Mouse (Mus musculus) erythroblast, embryonic 14.5 days (primary cell): Measurements from ENCODE around the gene Dhrs3. TPM values are rescaled to one million over a fixed set of nuclear protein-coding genes. Genes with fewer than 3 reads are reported as not detected.
A peak's percentile ranks its signal among the peaks of the same experiment; 100 is the strongest.

Experiments used
- H3K27me3 ChIP-seq: 2 replicates; pipeline ENCODE4 v1.6.1; 2012; ENCODE audit warnings: inconsistent platforms; ENCODE audit not compliant: control insufficient read depth
- H3K36me3 ChIP-seq: 2 replicates; pipeline ENCODE4 v1.6.1; 2012; ENCODE audit warnings: mild to moderate bottlenecking, inconsistent platforms; ENCODE audit not compliant: control insufficient read depth
- H3K4me1 ChIP-seq: 2 replicates; pipeline ENCODE4 v1.6.1; 2012; ENCODE audit warnings: inconsistent platforms; ENCODE audit not compliant: control insufficient read depth
- H3K4me3 ChIP-seq: replicated peaks from 2 replicates; pipeline ENCODE3; 2012; ENCODE audit warnings: moderate library complexity, mild to moderate bottlenecking, inconsistent platforms
- H3K9me3 ChIP-seq: 2 replicates; pipeline ENCODE4 v1.6.1; 2012; ENCODE audit warnings: low read length, inconsistent platforms, mixed read lengths; ENCODE audit not compliant: control insufficient read depth
- GATA1 ChIP-seq: IDR thresholded peaks from 2 replicates; pipeline ENCODE4 v1.6.1; 2012; ENCODE audit warnings: low read length, inconsistent platforms, mixed read lengths
- TAL1 ChIP-seq: IDR thresholded peaks from 3 replicates; pipeline ENCODE4 v1.6.1; 2012; ENCODE audit warnings: low read length, inconsistent platforms, mixed read lengths
- polyA plus RNA-seq: library from polyadenylated mRNA; stranded (reverse); fragments of >175 nt; gene quantifications from 2 replicates; pipeline ENCODE4 v1.2.3, GENCODE M21; 2012

Gene Dhrs3
- polyA plus RNA-seq, 1 experiment, result 0.31 TPM

DNA sequence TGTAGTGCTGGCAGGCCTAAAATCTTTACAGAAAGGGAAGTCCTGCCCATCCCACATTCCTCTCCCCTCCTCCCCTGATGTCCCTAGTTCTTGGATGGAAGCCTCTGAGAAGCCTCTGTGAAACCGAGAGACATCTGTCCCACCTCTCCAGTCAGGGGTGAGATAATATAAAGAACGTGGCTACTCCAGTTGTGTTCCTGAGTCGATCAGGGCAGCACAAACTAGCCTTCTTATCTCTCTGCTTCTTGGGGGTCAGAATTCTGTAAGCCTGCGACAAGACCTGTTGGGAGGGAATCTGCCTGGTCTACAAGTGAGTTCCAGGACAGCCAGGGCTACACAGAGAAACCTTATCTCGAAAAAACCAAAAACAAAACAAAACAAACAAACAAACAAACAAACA, 50.6 kb downstream of the Dhrs3 start:
- Histone ChIP-seq H3K9me3 (no peaks in the 10 kb centered on the region), H3K36me3 (no peaks in the 10 kb centered on the region), H3K4me3 (no peak overlapping the region), H3K4me1 (peaks cover 35% of the 10 kb centered on the region), H3K27me3 (no peaks in the 10 kb centered on the region)
- TF ChIP-seq TAL1 (no peak), GATA1 (no peak)

DNA sequence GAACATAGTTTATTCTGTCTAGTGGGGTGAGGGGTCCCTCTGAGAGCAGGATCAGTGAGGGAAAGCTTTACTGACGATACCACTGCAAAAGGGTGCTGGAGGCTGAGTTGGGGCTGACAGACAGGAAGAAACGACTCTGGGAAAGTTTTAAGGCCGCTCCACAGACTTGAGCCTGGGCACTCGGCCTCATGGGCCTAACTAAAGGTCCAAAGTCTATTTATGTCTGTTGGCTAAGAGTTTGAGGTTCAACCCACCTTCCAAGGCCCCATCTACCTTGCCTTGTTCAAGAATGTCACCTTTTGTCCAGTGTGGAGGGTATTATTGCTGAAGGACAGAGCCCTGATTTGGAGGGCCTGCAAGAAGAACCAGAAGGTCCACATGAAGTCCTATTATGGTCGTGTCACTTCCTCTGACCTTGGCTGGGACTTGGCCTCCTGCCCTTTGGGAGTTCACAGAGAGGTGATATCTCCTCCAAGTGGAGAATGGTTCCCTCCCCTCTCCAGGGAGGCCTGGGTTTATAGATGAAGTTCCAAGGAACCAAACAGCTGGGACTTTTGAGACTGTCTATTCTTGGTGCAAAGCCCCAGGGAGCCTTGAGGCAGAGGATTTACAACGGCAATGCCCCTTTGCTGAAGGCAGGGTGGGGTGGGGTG, 55.2 kb downstream of the Dhrs3 start:
- no peak for TF ChIP-seq GATA1
- TF ChIP-seq TAL1, result no peak
- Histone ChIP-seq H3K27me3 (no peaks in the 10 kb centered on the region), H3K4me1 (peaks cover 59% of the 10 kb centered on the region), H3K36me3 (no peaks in the 10 kb centered on the region), H3K4me3 (no peak overlapping the region), H3K9me3 (no peaks in the 10 kb centered on the region)

DNA sequence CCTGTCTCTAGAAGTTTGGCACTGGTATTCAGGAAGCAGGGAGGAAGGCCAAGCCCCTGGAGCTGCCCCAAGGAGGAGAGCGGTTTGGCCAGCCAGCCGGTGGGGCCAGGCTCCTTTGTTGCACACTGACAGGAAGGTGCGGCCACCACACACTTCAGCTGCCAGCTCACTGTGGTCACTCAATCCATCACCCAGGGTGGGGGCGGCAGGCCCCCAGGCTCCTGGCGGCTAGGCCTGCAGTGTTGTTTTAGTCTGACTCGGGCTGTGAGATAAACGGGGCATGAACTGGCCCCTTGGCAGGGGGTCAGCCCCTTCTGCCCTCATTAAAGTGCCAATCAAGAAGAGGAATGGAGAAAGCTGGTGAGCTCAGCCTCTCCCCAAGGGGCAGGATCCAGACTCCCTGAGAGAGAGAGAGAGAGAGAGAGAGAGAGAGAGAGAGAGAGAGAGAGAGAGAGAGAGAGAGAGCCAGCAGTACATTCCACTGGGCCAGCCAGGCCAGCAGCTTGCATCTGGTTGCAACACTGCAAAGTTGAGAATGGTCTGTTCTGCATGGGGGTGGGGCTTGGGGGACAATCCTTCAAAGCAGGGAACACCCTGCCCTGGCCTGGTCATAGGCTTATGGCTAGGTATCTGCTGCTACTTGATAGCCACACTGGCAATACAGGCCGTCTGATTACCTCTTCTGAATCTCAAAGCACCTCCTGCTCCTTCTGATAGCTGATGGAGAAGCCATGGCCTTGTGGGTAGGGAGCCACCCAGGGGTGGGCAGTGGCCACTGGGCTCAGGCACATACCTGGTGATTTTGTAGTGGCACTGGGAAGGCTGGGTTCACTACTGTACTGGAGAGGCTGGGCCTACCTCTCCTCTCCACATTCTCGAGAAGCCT, 57.1 kb downstream of the Dhrs3 start:
- Histone ChIP-seq H3K36me3 (no peaks in the 10 kb centered on the region), H3K4me1 (peaks cover 58% of the 10 kb centered on the region), H3K4me3 (peak overlapping the region; percentile 47), H3K27me3 (no peaks in the 10 kb centered on the region), H3K9me3 (no peaks in the 10 kb centered on the region)
- TF ChIP-seq TAL1, result peak; percentile 90
- TF ChIP-seq GATA1, result peak; percentile 81

DNA sequence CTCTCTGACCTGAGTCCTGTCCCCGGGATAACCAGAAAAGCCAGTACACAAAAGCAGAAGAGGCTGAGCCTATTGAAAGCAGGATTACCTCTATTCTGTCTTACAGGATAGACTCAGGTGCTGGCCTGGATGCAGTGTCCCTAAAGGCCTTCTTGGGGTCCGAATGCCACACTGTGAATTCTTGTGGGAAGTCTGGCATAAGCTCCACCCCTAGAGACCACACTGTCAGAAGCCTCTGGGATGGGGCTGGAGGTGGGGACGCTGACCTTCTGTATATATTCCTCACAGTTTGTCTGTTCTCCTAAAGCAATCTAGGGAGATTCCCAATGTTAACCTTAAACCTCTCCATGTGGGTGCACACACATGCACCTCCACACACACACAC, 57.7 kb downstream of the Dhrs3 start:
- Histone ChIP-seq H3K36me3 (no peaks in the 10 kb centered on the region), H3K27me3 (no peaks in the 10 kb centered on the region), H3K9me3 (no peaks in the 10 kb centered on the region), H3K4me3 (peak overlapping the region; percentile 47), H3K4me1 (peaks cover 58% of the 10 kb centered on the region)
- TF ChIP-seq TAL1 (no peak), GATA1 (no peak)

DNA sequence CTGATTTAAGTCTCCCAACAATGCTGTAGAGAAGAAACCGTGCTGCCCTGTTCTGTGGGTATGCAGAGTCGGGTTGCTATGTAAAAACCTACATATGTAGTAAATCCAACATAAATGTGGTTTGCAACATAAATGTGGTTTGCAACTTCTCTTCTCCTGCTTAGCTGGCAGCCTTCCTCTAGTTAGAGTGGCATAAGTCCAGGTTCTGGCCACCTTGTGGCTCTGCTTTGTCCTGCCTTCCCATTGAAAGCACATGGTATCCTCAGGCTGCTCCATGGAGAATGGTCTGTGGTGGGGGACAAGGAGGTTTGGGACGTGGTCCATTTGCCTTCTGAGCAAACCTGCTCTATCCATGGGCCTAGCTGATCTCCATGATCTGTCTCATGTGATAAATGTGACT, 58.3 kb downstream of the Dhrs3 start:
- H3K36me3 ChIP-seq, result no peaks in the 10 kb centered on the region
- TF ChIP-seq GATA1, result no peak
- TF ChIP-seq TAL1, result no peak
- H3K27me3 ChIP-seq, result no peaks in the 10 kb centered on the region
- no peaks in the 10 kb centered on the region for H3K9me3 ChIP-seq
- H3K4me3 ChIP-seq, result no peak overlapping the region
- peaks cover 60% of the 10 kb centered on the region for H3K4me1 ChIP-seq

DNA sequence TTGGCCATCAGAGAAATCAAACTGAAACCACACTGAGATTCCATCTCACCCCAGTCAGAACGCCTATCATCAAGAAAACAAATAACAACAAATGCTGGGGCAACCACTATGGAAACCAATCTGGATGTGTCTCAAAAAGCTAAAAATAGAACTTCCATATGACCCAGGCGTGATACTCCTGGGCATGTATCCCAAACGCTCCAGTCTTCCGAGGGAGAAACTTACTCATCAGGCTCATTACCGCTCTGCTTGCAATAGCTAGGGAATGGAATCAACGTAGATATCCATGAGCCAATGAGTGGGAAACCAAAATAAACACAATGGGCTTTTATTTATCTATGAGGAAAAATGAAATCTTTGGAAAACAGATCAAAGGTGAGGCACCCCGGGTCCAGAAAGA, 59.2 kb downstream of the Dhrs3 start:
- no peak overlapping the region for H3K4me3 ChIP-seq
- H3K9me3 ChIP-seq, result no peaks in the 10 kb centered on the region
- TF ChIP-seq TAL1 (no peak), GATA1 (no peak)
- H3K36me3 ChIP-seq, result no peaks in the 10 kb centered on the region
- peaks cover 59% of the 10 kb centered on the region for H3K4me1 ChIP-seq
- H3K27me3 ChIP-seq, result no peaks in the 10 kb centered on the region

DNA sequence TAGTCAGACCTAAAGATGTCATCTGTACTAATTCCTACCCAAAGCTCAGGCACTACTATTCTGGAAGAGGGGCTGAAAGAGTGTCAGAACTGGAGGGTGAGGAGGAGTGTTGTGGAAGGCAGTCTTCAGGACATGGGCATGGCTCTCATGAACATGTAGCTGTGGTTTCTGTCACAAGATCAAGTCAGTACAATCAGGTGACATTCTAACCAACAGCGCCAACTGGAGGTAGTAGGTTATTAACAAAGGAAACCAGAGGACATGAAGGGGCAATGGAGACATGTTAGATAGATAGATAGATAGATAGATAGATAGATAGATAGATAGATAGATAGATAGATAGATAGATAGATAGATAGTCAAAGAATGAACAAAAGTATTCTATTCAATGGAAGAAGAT, 60.8 kb downstream of the Dhrs3 start:
- no peak for TF ChIP-seq TAL1
- TF ChIP-seq GATA1, result no peak
- peaks cover 5% of the 10 kb centered on the region for H3K27me3 ChIP-seq
- no peak overlapping the region for H3K4me3 ChIP-seq
- peaks cover 45% of the 10 kb centered on the region for H3K4me1 ChIP-seq
- H3K36me3 ChIP-seq, result no peaks in the 10 kb centered on the region
- H3K9me3 ChIP-seq, result no peaks in the 10 kb centered on the region

DNA sequence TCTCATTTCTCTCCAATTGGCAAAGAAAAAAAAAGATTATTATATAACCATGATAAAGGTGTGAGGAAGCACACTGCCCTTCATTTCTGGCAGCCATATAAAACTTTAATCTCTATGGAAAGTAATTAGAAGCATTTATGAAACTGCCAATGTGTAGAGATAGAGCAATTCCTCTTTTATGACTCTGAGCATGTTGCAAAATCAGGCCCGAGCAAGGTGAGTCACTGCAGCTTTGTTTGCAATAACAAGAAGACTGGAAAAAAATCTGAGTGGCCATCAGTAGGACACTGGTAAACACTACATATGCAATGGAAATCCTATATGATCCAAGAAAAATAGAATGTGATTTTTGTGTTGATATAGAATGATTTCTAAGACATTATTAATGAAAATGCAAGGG, 63.2 kb downstream of the Dhrs3 start:
- no peak overlapping the region for H3K4me3 ChIP-seq
- TF ChIP-seq TAL1 (no peak), GATA1 (no peak)
- peaks cover 22% of the 10 kb centered on the region for H3K4me1 ChIP-seq
- H3K27me3 ChIP-seq, result peaks cover 5% of the 10 kb centered on the region
- no peaks in the 10 kb centered on the region for H3K9me3 ChIP-seq
- no peaks in the 10 kb centered on the region for H3K36me3 ChIP-seq

DNA sequence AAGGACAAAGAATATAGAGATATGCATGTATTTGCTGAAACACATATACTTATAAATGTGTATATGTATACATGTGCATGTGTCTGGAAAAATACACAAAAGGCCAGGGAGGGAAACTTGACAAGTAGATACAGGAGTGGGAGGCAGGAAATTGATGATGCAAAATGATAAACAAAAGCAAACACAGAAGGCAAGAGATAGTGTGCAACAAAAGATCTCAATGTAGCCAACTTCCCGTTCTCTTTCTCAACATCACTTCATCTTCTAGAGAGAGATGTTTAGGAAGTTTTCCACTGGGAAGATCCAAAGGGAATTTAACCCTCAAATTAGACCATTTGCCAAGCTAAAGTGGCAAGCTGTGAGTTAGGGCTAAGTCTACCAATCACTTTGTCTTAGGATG, 63.7 kb downstream of the Dhrs3 start:
- Histone ChIP-seq H3K9me3 (no peaks in the 10 kb centered on the region), H3K4me1 (peaks cover 18% of the 10 kb centered on the region), H3K36me3 (no peaks in the 10 kb centered on the region), H3K4me3 (no peak overlapping the region), H3K27me3 (peaks cover 5% of the 10 kb centered on the region)
- no peak for TF ChIP-seq TAL1
- no peak for TF ChIP-seq GATA1
